Mouse (Mus musculus) olfactory bulb, adult 2 months (tissue): ENCODE data around the gene Igfbp2. TPM values are rescaled to one million over a fixed set of nuclear protein-coding genes. Genes with fewer than 3 reads are reported as not detected.

Experiments
- H3K27ac ChIP-seq: fragments of 200-500 bp; 2 replicates; pipeline ENCODE4 v1.5.1; 2012; ENCODE audit warnings: low read depth, low read length; ENCODE audit not compliant: insufficient read depth
- H3K4me1 ChIP-seq: fragments of 200-500 bp; 2 replicates; pipeline ENCODE4 v1.6.1; 2012; ENCODE audit warnings: low read length; ENCODE audit not compliant: control insufficient read depth, insufficient read depth
- H3K4me3 ChIP-seq: fragments of 200-500 bp; 2 replicates; pipeline ENCODE4 v1.5.1; 2012; ENCODE audit warnings: mild to moderate bottlenecking, low read depth, low read length, moderate library complexity; ENCODE audit not compliant: insufficient read depth
- CTCF ChIP-seq: fragments of 200-500 bp; IDR thresholded peaks from 2 replicates; pipeline ENCODE4 v1.5.1; 2012; ENCODE audit warnings: low read depth, mild to moderate bottlenecking, low read length, moderate library complexity; ENCODE audit not compliant: insufficient read depth
- POLR2A ChIP-seq: fragments of 200-500 bp; IDR thresholded peaks from 2 replicates; pipeline ENCODE4 v1.6.1; 2012; ENCODE audit warnings: mild to moderate bottlenecking, low read depth, low read length, moderate library complexity; ENCODE audit not compliant: insufficient read depth
- WGBS: fragments of 180-500 bp; shearing (Covaris S2); methylation state at CpG from one replicate; pipeline ENCODE4 v1.1.7; 2018; 5-methylcytosine and 5-hydroxymethylcytosine counted together
- polyA plus RNA-seq: library from polyadenylated mRNA; stranded (reverse); fragments of >200 nt; gene quantifications from 2 replicates; pipeline ENCODE4 v1.2.4, GENCODE M21; 2012; ENCODE audit warnings: low replicate concordance; ENCODE audit not compliant: missing spikeins, insufficient read depth, insufficient read length

The Igfbp2 gene
- polyA plus RNA-seq, 1 experiment, result not detected

GRCm38 (mm10) chr1:72866417-72866816 is 42.1 kb downstream of the Igfbp2 start:
- WGBS, result 44% methylated on average over 5 of the region's 5 CpGs
- Histone ChIP-seq H3K4me1 (peaks cover 18% of the 10 kb centered on the region), H3K4me3 (no peak overlapping the region)

GRCm38 (mm10) chr1:72867346-72867745 is 43.0 kb downstream of the Igfbp2 start:
- Histone ChIP-seq H3K27ac (no peak overlapping the region), H3K4me1 (peaks cover 18% of the 10 kb centered on the region), H3K4me3 (no peak overlapping the region)
- TF ChIP-seq POLR2A (no peak), CTCF (no peak)
- 17% methylated on average over 1 of the region's 1 CpGs for WGBS

More at GRCm38 (mm10) chr1:72866417-72866816, 42.1 kb downstream of the Igfbp2 start:
- TF ChIP-seq CTCF (no peak), POLR2A (no peak)
- H3K27ac ChIP-seq, result no peak overlapping the region

- TF ChIP-seq CTCF (no peak), POLR2A (no peak)
- Histone ChIP-seq H3K4me1 (peaks cover 21% of the 10 kb centered on the region), H3K27ac (no peak overlapping the region), H3K4me3 (no peak overlapping the region)
- 77% methylated on average over 10 of the region's 10 CpGs for WGBS
Measured at GRCm38 (mm10) chr1:72868429-72869215, 44.3 kb downstream of the Igfbp2 start.

- Histone ChIP-seq H3K4me3 (no peak overlapping the region), H3K27ac (no peak overlapping the region), H3K4me1 (peaks cover 27% of the 10 kb centered on the region)
- no peak for TF ChIP-seq POLR2A
- no peak for TF ChIP-seq CTCF
Measured at GRCm38 (mm10) chr1:72869275-72869674, 45.0 kb downstream of the Igfbp2 start.

- 9% methylated on average over 22 of the region's 22 CpGs for WGBS
- no peak for TF ChIP-seq CTCF
- no peak for TF ChIP-seq POLR2A
- peaks cover 34% of the 10 kb centered on the region for H3K4me1 ChIP-seq
- peak overlapping the region; percentile 46 for H3K4me3 ChIP-seq
- H3K27ac ChIP-seq, result peak overlapping the region; percentile 84
Measured at GRCm38 (mm10) chr1:72869681-72870614, 45.6 kb downstream of the Igfbp2 start.

- 2% methylated on average over 20 of the region's 20 CpGs for WGBS
- Histone ChIP-seq H3K27ac (peak overlapping the region; percentile 84), H3K4me3 (peak overlapping the region; percentile 46), H3K4me1 (peaks cover 35% of the 10 kb centered on the region)
- TF ChIP-seq POLR2A (no peak), CTCF (no peak)
Measured at GRCm38 (mm10) chr1:72870615-72871336, 46.5 kb downstream of the Igfbp2 start.

- H3K27ac ChIP-seq, result peak overlapping the region; percentile 45
- H3K4me1 ChIP-seq, result peaks cover 31% of the 10 kb centered on the region
- peak overlapping the region; percentile 33 for H3K4me3 ChIP-seq
- 1% methylated on average over 6 of the region's 6 CpGs for WGBS
- TF ChIP-seq POLR2A (no peak), CTCF (no peak)
Measured at GRCm38 (mm10) chr1:72871337-72871696, 47.0 kb downstream of the Igfbp2 start.

GRCm38 (mm10) chr1:72871697-72872411 is 47.6 kb downstream of the Igfbp2 start:
- WGBS, result under 1% methylated on average over 34 of the region's 34 CpGs
- TF ChIP-seq POLR2A (no peak), CTCF (no peak)
- H3K4me3 ChIP-seq, result peak overlapping the region; percentile 33
- peak overlapping the region; percentile 45 for H3K27ac ChIP-seq
- H3K4me1 ChIP-seq, result peaks cover 30% of the 10 kb centered on the region
